Mouse (Mus musculus): ENCODE data around the gene Anxa6. TPM values are rescaled to one million over a fixed set of nuclear protein-coding genes. Genes with fewer than 3 reads are reported as not detected.
"Not testable (repeated sequence)": the region's sequence is repeated elsewhere in the genome, so short reads cannot be mapped to it uniquely, and the experiment has no call there.

Anxa6 gene
- polyA plus RNA-seq, 1 experiment = 93.8 TPM

GRCm38 (mm10) chr11:54958571-54959073 is 74.6 kb downstream of the Anxa6 start:
- H3K4me3 ChIP-seq (ENCODE audit: insufficient read depth, low read length) = no peak overlapping the region
- H3K27ac ChIP-seq (ENCODE audit: insufficient read depth, low read length) = no peak overlapping the region
- H3K4me1 ChIP-seq (ENCODE audit: control insufficient read depth, insufficient read depth, low read length) = no peaks in the 10 kb centered on the region
- TF ChIP-seq POLR2A (IDR thresholded peaks at IDR 0.05; ENCODE audit: extremely low read depth, insufficient read depth, low read length) = no peak
- no peak for TF ChIP-seq CTCF (IDR thresholded peaks at IDR 0.05; ENCODE audit: extremely low read depth, insufficient read depth, low read length)

GRCm38 (mm10) chr11:54957708-54958107 is 75.5 kb downstream of the Anxa6 start:
- H3K4me3 ChIP-seq (ENCODE audit: insufficient read depth, low read length) = not testable (repeated sequence)

GRCm38 (mm10) chr11:54956912-54957311 is 76.3 kb downstream of the Anxa6 start:
- Histone ChIP-seq H3K4me3 (ENCODE audit: insufficient read depth, low read length) (no peak overlapping the region), H3K27ac (ENCODE audit: insufficient read depth, low read length) (no peak overlapping the region), H3K4me1 (ENCODE audit: control insufficient read depth, insufficient read depth, low read length) (no peaks in the 10 kb centered on the region)
- TF ChIP-seq POLR2A (IDR thresholded peaks at IDR 0.05; ENCODE audit: extremely low read depth, insufficient read depth, low read length) (no peak), CTCF (IDR thresholded peaks at IDR 0.05; ENCODE audit: extremely low read depth, insufficient read depth, low read length) (no peak)

More at GRCm38 (mm10) chr11:54957708-54958107, 75.5 kb downstream of the Anxa6 start:
- not testable (repeated sequence) for H3K4me1 ChIP-seq (ENCODE audit: control insufficient read depth, insufficient read depth, low read length); H3K27ac ChIP-seq (ENCODE audit: insufficient read depth, low read length)

- peak overlapping the region; percentile 89 for H3K27ac ChIP-seq (ENCODE audit: insufficient read depth, low read length)
- no peaks in the 10 kb centered on the region for H3K4me1 ChIP-seq (ENCODE audit: control insufficient read depth, insufficient read depth, low read length)
- H3K4me3 ChIP-seq (ENCODE audit: insufficient read depth, low read length) = peak overlapping the region; percentile 78
- peak; percentile 83 for TF ChIP-seq POLR2A (IDR thresholded peaks at IDR 0.05; ENCODE audit: extremely low read depth, insufficient read depth, low read length)
- TF ChIP-seq CTCF (IDR thresholded peaks at IDR 0.05; ENCODE audit: extremely low read depth, insufficient read depth, low read length) = no peak
Observed at GRCm38 (mm10) chr11:54955735-54956480, 77.3 kb downstream of the Anxa6 start.

GRCm38 (mm10) chr11:54955400-54955734 is 77.9 kb downstream of the Anxa6 start:
- Histone ChIP-seq H3K4me3 (ENCODE audit: insufficient read depth, low read length) (peak overlapping the region; percentile 78), H3K27ac (ENCODE audit: insufficient read depth, low read length) (peak overlapping the region; percentile 89)
- not testable (repeated sequence) for H3K4me1 ChIP-seq (ENCODE audit: control insufficient read depth, insufficient read depth, low read length)

GRCm38 (mm10) chr11:54954716-54955115 is 78.5 kb downstream of the Anxa6 start:
- Histone ChIP-seq H3K4me1 (ENCODE audit: control insufficient read depth, insufficient read depth, low read length) (no peaks in the 10 kb centered on the region), H3K4me3 (ENCODE audit: insufficient read depth, low read length) (no peak overlapping the region), H3K27ac (ENCODE audit: insufficient read depth, low read length) (no peak overlapping the region)
- TF ChIP-seq CTCF (IDR thresholded peaks at IDR 0.05; ENCODE audit: extremely low read depth, insufficient read depth, low read length) (no peak), POLR2A (IDR thresholded peaks at IDR 0.05; ENCODE audit: extremely low read depth, insufficient read depth, low read length) (no peak)

- no peak for TF ChIP-seq CTCF (IDR thresholded peaks at IDR 0.05; ENCODE audit: extremely low read depth, insufficient read depth, low read length)
- TF ChIP-seq POLR2A (IDR thresholded peaks at IDR 0.05; ENCODE audit: extremely low read depth, insufficient read depth, low read length) = no peak
- Histone ChIP-seq H3K4me1 (ENCODE audit: control insufficient read depth, insufficient read depth, low read length) (no peaks in the 10 kb centered on the region), H3K27ac (ENCODE audit: insufficient read depth, low read length) (no peak overlapping the region), H3K4me3 (ENCODE audit: insufficient read depth, low read length) (no peak overlapping the region)
Observed at GRCm38 (mm10) chr11:54953993-54954446, 79.2 kb downstream of the Anxa6 start.

GRCm38 (mm10) chr11:54952651-54953050 is 80.6 kb downstream of the Anxa6 start:
- Histone ChIP-seq H3K27ac (ENCODE audit: insufficient read depth, low read length) (no peak overlapping the region), H3K4me1 (ENCODE audit: control insufficient read depth, insufficient read depth, low read length) (no peaks in the 10 kb centered on the region), H3K4me3 (ENCODE audit: insufficient read depth, low read length) (no peak overlapping the region)
- TF ChIP-seq POLR2A (IDR thresholded peaks at IDR 0.05; ENCODE audit: extremely low read depth, insufficient read depth, low read length) = no peak
- no peak for TF ChIP-seq CTCF (IDR thresholded peaks at IDR 0.05; ENCODE audit: extremely low read depth, insufficient read depth, low read length)

- TF ChIP-seq CTCF (IDR thresholded peaks at IDR 0.05; ENCODE audit: extremely low read depth, insufficient read depth, low read length) = no peak
- TF ChIP-seq POLR2A (IDR thresholded peaks at IDR 0.05; ENCODE audit: extremely low read depth, insufficient read depth, low read length) = no peak
- Histone ChIP-seq H3K4me3 (ENCODE audit: insufficient read depth, low read length) (no peak overlapping the region), H3K27ac (ENCODE audit: insufficient read depth, low read length) (no peak overlapping the region), H3K4me1 (ENCODE audit: control insufficient read depth, insufficient read depth, low read length) (no peaks in the 10 kb centered on the region)
Observed at GRCm38 (mm10) chr11:54950684-54951083, 82.6 kb downstream of the Anxa6 start.

GRCm38 (mm10) chr11:54949717-54950116 is 83.5 kb downstream of the Anxa6 start:
- H3K4me3 ChIP-seq (ENCODE audit: insufficient read depth, low read length) = no peak overlapping the region
- TF ChIP-seq CTCF (IDR thresholded peaks at IDR 0.05; ENCODE audit: extremely low read depth, insufficient read depth, low read length) = no peak
- TF ChIP-seq POLR2A (IDR thresholded peaks at IDR 0.05; ENCODE audit: extremely low read depth, insufficient read depth, low read length) = no peak
- H3K4me1 ChIP-seq (ENCODE audit: control insufficient read depth, insufficient read depth, low read length) = no peaks in the 10 kb centered on the region
- H3K27ac ChIP-seq (ENCODE audit: insufficient read depth, low read length) = no peak overlapping the region
